Mouse (Mus musculus): Measurements from ENCODE around the gene Efcab8. TPM values are rescaled to one million over a fixed set of nuclear protein-coding genes. Genes with fewer than 3 reads are reported as not detected.

Efcab8 gene
- polyA plus RNA-seq, 1 experiment from 2014 or later = not detected

DNA sequence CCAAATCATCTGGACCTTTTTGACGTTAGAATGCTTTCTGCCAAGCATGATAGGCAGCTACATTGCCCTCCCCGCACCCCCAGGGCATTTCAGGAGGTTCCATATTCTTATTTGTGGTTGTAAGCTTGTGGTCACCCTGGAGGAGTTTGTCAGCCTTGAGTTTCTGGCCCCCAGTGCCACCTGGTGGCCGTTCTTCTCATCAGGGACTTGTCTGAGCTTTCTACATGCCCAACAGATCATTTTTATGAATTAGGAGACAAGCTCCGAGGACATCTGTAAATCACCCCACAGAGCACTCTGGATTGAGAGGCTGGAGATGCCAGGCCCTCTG lies 71.3 kb downstream of the Efcab8 start:
- Histone ChIP-seq H3K27ac (no peak overlapping the region), H3K79me2 (ENCODE audit: inconsistent target) (no peaks in the 10 kb centered on the region), H3K36me3 (ENCODE audit: inconsistent target) (no peaks in the 10 kb centered on the region), H3K4me3 (ENCODE audit: inconsistent target) (no peak overlapping the region)
- 13% methylated on average over 4 of the region's 4 CpGs for WGBS (ENCODE audit: missing documents)

DNA sequence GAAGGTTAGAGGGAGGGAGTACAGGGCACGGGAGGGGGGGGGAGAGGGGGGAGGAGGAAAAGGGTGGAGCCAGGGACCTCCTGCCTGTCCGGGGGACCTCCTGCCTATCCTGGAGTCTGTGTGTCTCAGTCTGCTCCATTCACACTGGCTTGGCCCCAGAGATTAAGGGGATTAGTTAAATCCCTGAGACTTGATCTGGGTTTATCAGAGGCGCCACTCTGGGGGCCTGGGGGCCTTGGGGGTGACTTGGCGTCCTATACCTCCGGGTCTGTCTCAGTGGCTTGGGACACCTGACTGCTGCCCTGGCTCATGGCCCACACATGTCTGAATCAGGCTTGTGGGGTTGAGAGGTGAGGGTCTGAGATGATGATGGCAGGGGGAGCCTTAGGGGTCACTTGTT lies 73.8 kb downstream of the Efcab8 start:
- Histone ChIP-seq H3K79me2 (ENCODE audit: inconsistent target) (no peaks in the 10 kb centered on the region), H3K27ac (no peak overlapping the region), H3K4me3 (ENCODE audit: inconsistent target) (no peak overlapping the region), H3K36me3 (ENCODE audit: inconsistent target) (no peaks in the 10 kb centered on the region)
- 47% methylated on average over 4 of the region's 5 CpGs for WGBS (ENCODE audit: missing documents)

DNA sequence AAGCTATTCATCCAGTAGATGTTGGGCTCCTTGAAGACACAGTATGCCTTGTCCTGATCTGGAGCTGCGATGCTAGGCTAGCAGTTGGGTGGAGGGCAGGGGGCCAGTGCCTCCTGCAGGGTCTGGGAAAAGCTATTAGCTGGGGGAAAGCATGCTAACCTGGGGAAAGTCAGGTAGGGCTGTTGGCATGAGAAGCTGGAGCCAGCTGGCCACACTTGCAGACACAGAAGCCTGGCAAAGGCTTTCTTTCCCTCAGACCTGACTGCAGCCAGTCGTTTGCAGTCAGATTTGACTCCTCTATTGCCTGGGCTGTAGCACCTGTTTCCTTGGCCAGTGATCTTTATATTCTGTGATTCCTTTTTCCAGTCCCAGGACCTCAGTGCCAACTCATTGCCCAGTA lies 79.8 kb downstream of the Efcab8 start:
- 83% methylated on average over 2 of the region's 2 CpGs for WGBS (ENCODE audit: missing documents)
- no peak overlapping the region for H3K4me3 ChIP-seq (ENCODE audit: inconsistent target)
- no peak overlapping the region for H3K27ac ChIP-seq
- H3K79me2 ChIP-seq (ENCODE audit: inconsistent target) = no peaks in the 10 kb centered on the region
- H3K36me3 ChIP-seq (ENCODE audit: inconsistent target) = no peaks in the 10 kb centered on the region

DNA sequence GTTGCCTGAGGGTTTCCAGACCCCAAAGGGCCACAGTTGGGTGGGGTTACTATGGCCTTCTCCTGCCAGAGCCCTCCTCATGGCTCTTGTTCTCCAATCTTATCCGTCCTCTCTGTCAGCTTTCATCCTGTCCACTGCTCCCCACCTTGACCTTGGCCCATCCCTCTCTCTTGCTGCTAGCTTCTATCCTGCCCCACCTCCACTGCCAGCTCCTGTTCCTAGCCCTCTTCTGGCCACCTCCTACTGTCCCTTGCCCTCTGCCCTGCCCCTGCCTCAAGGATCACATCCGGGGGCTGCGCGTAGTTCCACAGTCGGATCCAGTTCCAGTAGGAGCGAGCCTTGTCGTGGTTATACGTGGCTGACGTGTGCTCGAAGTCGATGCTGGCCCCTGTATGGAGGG lies 80.6 kb downstream of the Efcab8 start:
- 89% methylated on average over 11 of the region's 11 CpGs for WGBS (ENCODE audit: missing documents)
- Histone ChIP-seq H3K4me3 (ENCODE audit: inconsistent target) (no peak overlapping the region), H3K79me2 (ENCODE audit: inconsistent target) (no peaks in the 10 kb centered on the region), H3K36me3 (ENCODE audit: inconsistent target) (no peaks in the 10 kb centered on the region), H3K27ac (no peak overlapping the region)

DNA sequence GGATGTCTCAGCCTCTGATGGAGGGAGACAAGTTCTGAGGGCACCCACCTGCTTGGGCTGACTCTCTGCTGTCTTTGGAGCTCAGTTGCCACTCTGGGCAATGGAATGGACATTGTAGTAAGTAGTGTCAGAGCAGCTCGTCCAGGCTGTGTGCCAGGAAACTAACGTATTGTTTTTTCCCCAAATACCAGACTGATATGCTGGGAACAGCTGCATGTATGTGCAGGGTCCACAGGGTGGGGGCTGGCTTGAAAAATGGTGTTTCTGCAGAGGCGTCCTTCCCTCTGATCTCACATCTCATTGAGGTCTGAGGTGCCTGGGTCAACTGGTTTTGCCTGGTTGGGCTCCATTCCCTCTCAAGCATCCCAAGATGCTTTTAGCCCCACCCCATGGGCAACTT lies 81.0 kb downstream of the Efcab8 start:
- Histone ChIP-seq H3K4me3 (ENCODE audit: inconsistent target) (no peak overlapping the region), H3K36me3 (ENCODE audit: inconsistent target) (no peaks in the 10 kb centered on the region), H3K79me2 (ENCODE audit: inconsistent target) (no peaks in the 10 kb centered on the region), H3K27ac (no peak overlapping the region)
- 62% methylated on average over 3 of the region's 3 CpGs for WGBS (ENCODE audit: missing documents)

DNA sequence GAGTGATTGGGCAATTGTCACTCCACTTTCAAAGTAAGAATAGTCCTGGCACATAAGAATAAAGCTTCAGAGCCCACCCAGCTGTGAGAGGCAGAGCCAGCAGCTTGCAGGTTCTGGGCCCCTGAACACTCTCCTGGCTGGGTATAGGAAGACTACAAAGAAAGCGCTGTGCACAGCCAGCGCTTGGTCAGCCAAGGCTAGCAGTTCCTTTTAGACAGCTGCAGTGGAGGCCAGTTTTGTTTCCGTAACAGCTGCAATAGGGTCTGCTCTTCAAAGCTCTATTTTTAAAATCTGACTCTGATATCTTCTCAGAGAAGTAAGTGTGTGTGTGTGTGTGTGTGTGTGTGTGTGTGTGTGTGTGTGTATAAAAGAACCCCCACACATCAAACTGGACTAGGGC lies 82.2 kb downstream of the Efcab8 start:
- H3K27ac ChIP-seq = no peak overlapping the region
- WGBS (ENCODE audit: missing documents) = 78% methylated on average over 3 of the region's 3 CpGs
- no peaks in the 10 kb centered on the region for H3K36me3 ChIP-seq (ENCODE audit: inconsistent target)
- no peak overlapping the region for H3K4me3 ChIP-seq (ENCODE audit: inconsistent target)
- H3K79me2 ChIP-seq (ENCODE audit: inconsistent target) = no peaks in the 10 kb centered on the region

DNA sequence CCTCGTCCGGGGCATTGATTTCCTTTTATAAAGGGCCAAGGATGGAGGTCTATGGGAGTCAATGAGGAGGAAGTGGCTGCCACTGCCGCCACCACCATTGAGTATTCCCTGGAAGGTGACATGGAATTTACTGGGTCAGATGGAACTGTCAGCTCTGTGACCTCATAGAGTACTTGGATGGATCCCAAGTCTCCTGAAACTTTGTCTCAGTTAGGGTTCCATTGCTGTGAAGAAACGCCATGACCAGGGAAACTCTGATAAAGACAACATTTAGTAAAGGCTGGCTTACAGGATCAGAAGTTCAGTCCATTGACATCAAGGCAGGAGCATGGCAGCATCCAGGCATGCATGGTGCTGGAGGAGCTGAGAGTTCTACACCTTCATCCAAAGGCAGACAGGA lies 91.3 kb downstream of the Efcab8 start, which contains the start of gene Sun5:
Sun5 (minus strand) TSS at position 101 of the 400 bp plus-strand sequence.
- no peak within 1 kb of the TSS for H3K4me3 ChIP-seq (ENCODE audit: inconsistent target)
- H3K36me3 ChIP-seq (ENCODE audit: inconsistent target) = no peaks in the 10 kb centered on the region
- H3K79me2 ChIP-seq (ENCODE audit: inconsistent target) = no peaks in the 10 kb centered on the region
- no peak within 1 kb of the TSS for H3K27ac ChIP-seq
- 92% methylated on average over 4 of the region's 4 CpGs for WGBS (ENCODE audit: missing documents)

DNA sequence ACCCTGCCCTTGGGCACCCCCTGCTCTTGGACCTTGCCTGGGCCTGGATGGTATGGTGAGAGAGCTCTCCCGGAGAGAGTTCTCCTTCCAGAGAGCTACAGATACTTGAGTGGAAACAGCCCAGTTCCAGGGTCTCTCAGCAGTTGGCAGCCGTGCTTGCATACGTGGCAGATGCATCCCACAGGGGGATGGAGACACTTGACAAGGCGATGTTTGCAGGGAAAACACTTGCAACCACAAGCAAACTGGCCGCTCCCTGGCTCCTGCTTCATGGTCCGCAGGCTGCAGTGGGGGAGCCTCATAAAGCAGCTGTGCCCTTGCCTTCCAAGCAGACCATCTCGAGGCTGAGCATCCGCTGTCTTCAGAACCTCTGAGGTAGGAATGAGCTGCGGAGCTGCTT lies 95.0 kb downstream of the Efcab8 start, which contains the start of gene Bpifb2:
Bpifb2 (plus strand) TSS at position 301 of the 400 bp plus-strand sequence.
- no peak within 1 kb of the TSS for H3K27ac ChIP-seq
- 82% methylated on average over 9 of the region's 9 CpGs for WGBS (ENCODE audit: missing documents)
- H3K36me3 ChIP-seq (ENCODE audit: inconsistent target) = no peaks in the 10 kb centered on the region

More for the DNA sequence above, 95.0 kb downstream of the Efcab8 start, which contains the start of gene Bpifb2:
- Histone ChIP-seq H3K4me3 (ENCODE audit: inconsistent target) (no peak within 1 kb of the TSS), H3K79me2 (ENCODE audit: inconsistent target) (no peaks in the 10 kb centered on the region)

Other genes with a start within 250 kb of the Efcab8 start
- gene Nol4l, start 250.0 kb upstream of the Efcab8 start, polyA plus RNA-seq (2018) = 5.3 to 6.8 TPM (median 5.8 TPM) in 3 replicates
- 43.4 to 46.2 TPM (median 43.5 TPM) in 3 replicates for gene Commd7, start 147.2 kb upstream of the Efcab8 start, polyA plus RNA-seq (2018)
- 0.36 to 0.75 TPM (median 0.59 TPM) in 3 replicates for gene Dnmt3b, start 130.5 kb upstream of the Efcab8 start, polyA plus RNA-seq (2018)
- gene Dnmt3c, start 83.3 kb upstream of the Efcab8 start, polyA plus RNA-seq (2018) = 0.06 to 0.09 TPM in 2 of 3 replicates, not detected in the other
- gene Mapre1, start 38.7 kb upstream of the Efcab8 start, polyA plus RNA-seq (2018) = 75.5 to 129 TPM (median 95.7 TPM) in 3 replicates
- gene Sun5, start 91.2 kb downstream of the Efcab8 start, polyA plus RNA-seq (2018) = not detected in 3 replicates
- not detected in 3 replicates for gene Bpifb2, start 95.1 kb downstream of the Efcab8 start, polyA plus RNA-seq (2018)
- not detected in 3 replicates for gene Bpifb6, start 120.5 kb downstream of the Efcab8 start, polyA plus RNA-seq (2018)
- gene Bpifb3, start 138.3 kb downstream of the Efcab8 start, polyA plus RNA-seq (2018) = not detected in 3 replicates
- not detected in 3 replicates for gene Bpifb4, start 158.3 kb downstream of the Efcab8 start, polyA plus RNA-seq (2018)
- not detected in 3 replicates for gene Bpifa6, start 195.0 kb downstream of the Efcab8 start, polyA plus RNA-seq (2018)
- not detected in 3 replicates for gene Bpifa2, start 228.3 kb downstream of the Efcab8 start, polyA plus RNA-seq (2018)

Data from macrophage (primary cell).